ENCODE assay signal across 16 mouse cellular contexts in genomic region chr5:136027612-136028311, GRCm38 (mm10). TPM values are rescaled to one million over a fixed set of nuclear protein-coding genes. Genes with fewer than 3 reads are reported as not detected.
A peak's percentile ranks its signal among the peaks of the same experiment; 100 is the strongest.
DNase-seq lines count a peak whose midpoint lies in the region; ATAC-seq and TF ChIP-seq lines count a peak whose summit lies in the region.
"Had no signal": no experiment of that assay in that cellular context is flagged by ENCODE, and none has a peak within 500 bp of the region (broad histone marks: within the 10 kb centered on the region; RNA-seq: fewer than 3 reads in every experiment).

No protein-coding gene starts in this region.

- 0 out of 2 replicates have a peak, but pooled peaks cover 6% of the 10 kb centered on the region for H3K4me1 ChIP-seq in kidney, postnatal 0 days (replicated peaks; ENCODE audit: insufficient read depth, low read length)
- peaks cover 4% of the 10 kb centered on the region; the same call in 1 of the 2 replicates for H3K4me1 ChIP-seq in kidney, embryonic 16.5 days (ENCODE audit: insufficient read depth, low read length)
- H3K4me1 ChIP-seq in thymus, adult 2 months (replicated peaks; ENCODE audit: control insufficient read depth, insufficient read depth, low read length), result no peaks in the 10 kb centered on the region
- H3K4me1 ChIP-seq in lung, embryonic 16.5 days (replicated peaks; ENCODE audit: control insufficient read depth, insufficient read depth, low read length), result no peaks in the 10 kb centered on the region
- H3K4me1 ChIP-seq in intestine, embryonic 16.5 days (ENCODE audit: control insufficient read depth, insufficient read depth, low read length), result no peaks in the 10 kb centered on the region
- H3K4me1 ChIP-seq: limb, embryonic 15.5 days; midbrain, embryonic 13.5 days had no signal

- H3K36me3 ChIP-seq in kidney, postnatal 0 days (ENCODE audit: insufficient read depth, low read length), result peaks cover 42% of the 10 kb centered on the region
- peaks cover 34% of the 10 kb centered on the region for H3K36me3 ChIP-seq in kidney, embryonic 16.5 days (ENCODE audit: insufficient read depth, low read length)
- peaks cover 31% of the 10 kb centered on the region for H3K36me3 ChIP-seq in thymus, adult 2 months (ENCODE audit: control insufficient read depth, insufficient read depth, low read length)
- peaks cover 21% of the 10 kb centered on the region for H3K36me3 ChIP-seq in lung, embryonic 16.5 days (ENCODE audit: control insufficient read depth, insufficient read depth, low read length)
- peaks cover 15% of the 10 kb centered on the region; the same call in 1 of the 2 replicates for H3K36me3 ChIP-seq in intestine, embryonic 16.5 days (ENCODE audit: control insufficient read depth, insufficient read depth, low read length)

- WGBS in kidney, postnatal 0 days, result 86% methylated on average over 11 of the region's 11 CpGs
- WGBS in kidney, embryonic 16.5 days, result 83% methylated on average over 11 of the region's 11 CpGs
- WGBS in thymus, adult 2 months, result 93% methylated on average over 11 of the region's 11 CpGs
- 73% methylated on average over 11 of the region's 11 CpGs for WGBS in lung, embryonic 16.5 days
- 84% methylated on average over 11 of the region's 11 CpGs for WGBS in intestine, embryonic 16.5 days

- no peak for DNase-seq in kidney, postnatal 0 days (ENCODE audit: low spot score)
- peak; percentile 30 for DNase-seq in thymus, postnatal 25 days
- DNase-seq in thymus, adult 2 months, result no peak
- no peak for DNase-seq in frontal cortex, postnatal 36 days (ENCODE audit: low spot score in 2 of 2)
- DNase-seq: adrenal gland, postnatal 36 days; cerebellum, adult 8-10 months; gastrocnemius, postnatal 25 days; kidney, adult 2 months had no signal

- no peak for ATAC-seq in kidney, postnatal 0 days (replicated peaks; ENCODE audit: low FRiP score, low read depth)
- no peak for ATAC-seq in kidney, embryonic 16.5 days (ENCODE audit: low FRiP score, low TSS enrichment)
- ATAC-seq in lung, embryonic 16.5 days (ENCODE audit: low read depth), result peak; percentile 64; the same call in 1 of the 2 replicates
- no peak for ATAC-seq in intestine, embryonic 16.5 days
- ATAC-seq: hindbrain, embryonic 16.5 days; midbrain, embryonic 13.5 days had no signal

- H3K27ac ChIP-seq in kidney, postnatal 0 days, result no peak overlapping the region
- no peak overlapping the region for H3K27ac ChIP-seq in kidney, embryonic 16.5 days (ENCODE audit: low read length)
- H3K27ac ChIP-seq in thymus, adult 2 months (ENCODE audit: control insufficient read depth, insufficient read depth, low read length), result no peak overlapping the region
- H3K27ac ChIP-seq in lung, embryonic 16.5 days (ENCODE audit: low read length), result peak overlapping the region; percentile 42
- no peak overlapping the region for H3K27ac ChIP-seq in intestine, embryonic 16.5 days (ENCODE audit: low read length)
- H3K27ac ChIP-seq: limb, embryonic 15.5 days; midbrain, embryonic 13.5 days had no signal

- no peaks in the 10 kb centered on the region for H3K9me3 ChIP-seq in kidney, postnatal 0 days (replicated peaks; ENCODE audit: low read length)
- no peaks in the 10 kb centered on the region for H3K9me3 ChIP-seq in kidney, embryonic 16.5 days (ENCODE audit: low read length)
- H3K9me3 ChIP-seq in lung, embryonic 16.5 days (ENCODE audit: control insufficient read depth, low read length), result no peaks in the 10 kb centered on the region
- no peaks in the 10 kb centered on the region for H3K9me3 ChIP-seq in intestine, embryonic 16.5 days (ENCODE audit: control insufficient read depth, low read length)
- H3K9me3 ChIP-seq: limb, embryonic 15.5 days; midbrain, embryonic 13.5 days had no signal

- peak; percentile 41 for TF ChIP-seq CTCF in kidney, postnatal 0 days (IDR thresholded peaks at IDR 0.05; ENCODE audit: low read depth)
- TF ChIP-seq CTCF in thymus, adult 2 months (IDR thresholded peaks at IDR 0.05; ENCODE audit: borderline replicate concordance, control insufficient read depth, extremely low read depth, insufficient read depth, low read length, poor library complexity), result no peak

- no peak overlapping the region for H3K4me2 ChIP-seq in kidney, postnatal 0 days (ENCODE audit: low read length)
- H3K4me2 ChIP-seq in kidney, embryonic 16.5 days (replicated peaks; ENCODE audit: low read depth, low read length), result no peak overlapping the region
- no peak overlapping the region for H3K4me2 ChIP-seq in lung, embryonic 16.5 days (ENCODE audit: low read depth, low read length)
- no peak overlapping the region for H3K4me2 ChIP-seq in intestine, embryonic 16.5 days (ENCODE audit: low read depth, low read length)
- H3K4me2 ChIP-seq: limb, embryonic 15.5 days; midbrain, embryonic 13.5 days had no signal

- no peak for TF ChIP-seq POLR2A in thymus, adult 2 months (IDR thresholded peaks at IDR 0.05; ENCODE audit: control insufficient read depth, extremely low read depth, insufficient read depth, low read length, poor library complexity)

- no peaks in the 10 kb centered on the region for H3K27me3 ChIP-seq in kidney, postnatal 0 days (ENCODE audit: insufficient read depth, low read length)
- no peaks in the 10 kb centered on the region for H3K27me3 ChIP-seq in kidney, embryonic 16.5 days (ENCODE audit: insufficient read depth, low read length)
- H3K27me3 ChIP-seq in thymus, adult 2 months (ENCODE audit: control insufficient read depth, insufficient read depth, low read length), result no peaks in the 10 kb centered on the region
- no peaks in the 10 kb centered on the region for H3K27me3 ChIP-seq in lung, embryonic 16.5 days (ENCODE audit: control insufficient read depth, insufficient read depth, low read depth, low read length)
- H3K27me3 ChIP-seq in intestine, embryonic 16.5 days (replicated peaks; ENCODE audit: control insufficient read depth, insufficient read depth, low read length), result no peaks in the 10 kb centered on the region
- H3K27me3 ChIP-seq: limb, embryonic 15.5 days; midbrain, embryonic 13.5 days had no signal

- no peak overlapping the region for H3K4me3 ChIP-seq in kidney, postnatal 0 days (replicated peaks; ENCODE audit: low read depth, low read length)
- no peak overlapping the region for H3K4me3 ChIP-seq in kidney, embryonic 16.5 days (ENCODE audit: low read length)
- H3K4me3 ChIP-seq in thymus, adult 2 months (ENCODE audit: control insufficient read depth, insufficient read depth, low read length), result no peak overlapping the region
- no peak overlapping the region for H3K4me3 ChIP-seq in lung, embryonic 16.5 days (ENCODE audit: low read length)
- H3K4me3 ChIP-seq in intestine, embryonic 16.5 days (ENCODE audit: low read length), result no peak overlapping the region
- H3K4me3 ChIP-seq: limb, embryonic 15.5 days; midbrain, embryonic 13.5 days had no signal

- no peak overlapping the region for H3K9ac ChIP-seq in kidney, postnatal 0 days (ENCODE audit: low read depth, low read length)
- H3K9ac ChIP-seq in kidney, embryonic 16.5 days (replicated peaks; ENCODE audit: low read length), result no peak overlapping the region
- no peak overlapping the region for H3K9ac ChIP-seq in lung, embryonic 16.5 days (ENCODE audit: low read length)
- H3K9ac ChIP-seq in intestine, embryonic 16.5 days (ENCODE audit: low read depth, low read length), result no peak overlapping the region
- H3K9ac ChIP-seq: limb, embryonic 15.5 days; midbrain, embryonic 13.5 days had no signal

RNA-seq across cellular contexts. Expression of gene Upk3b, which starts 10.5 kb away (rescaled TPM):
- polyA plus RNA-seq in kidney, postnatal 0 days (2015; fragmentation: Nextera tagmentation; extraction: Ambion mirVana), result 5.1 and 6.0 TPM in 2 replicates
- 3.6 and 6.1 TPM in 2 replicates for polyA plus RNA-seq in kidney, embryonic 16.5 days (2015; fragmentation: Nextera tagmentation; extraction: Ambion mirVana)
- polyA plus RNA-seq in thymus, adult 2 months (2012; rRNA removed), result 6.1 and 16.1 TPM in 2 replicates
- polyA plus RNA-seq in lung, embryonic 16.5 days (2015; fragmentation: Nextera tagmentation; extraction: Ambion mirVana), result 27.1 and 32.1 TPM in 2 replicates
- polyA plus RNA-seq in intestine, embryonic 16.5 days (2015; fragmentation: Nextera tagmentation; extraction: Ambion mirVana), result 44.4 and 47.8 TPM in 2 replicates
- polyA plus RNA-seq: midbrain, embryonic 13.5 days had no signal

RNA-seq across cellular contexts. Expression of gene Upk3bl, which starts 26.5 kb away (rescaled TPM):
- polyA plus RNA-seq in kidney, postnatal 0 days (2015; fragmentation: Nextera tagmentation; extraction: Ambion mirVana), result 4.0 and 6.1 TPM in 2 replicates
- polyA plus RNA-seq in kidney, embryonic 16.5 days (2015; fragmentation: Nextera tagmentation; extraction: Ambion mirVana), result 2.2 and 3.6 TPM in 2 replicates
- polyA plus RNA-seq in thymus, adult 2 months (2012; rRNA removed), result 0.64 and 1.3 TPM in 2 replicates
- 5.4 and 8.7 TPM in 2 replicates for polyA plus RNA-seq in lung, embryonic 16.5 days (2015; fragmentation: Nextera tagmentation; extraction: Ambion mirVana)
- 0.82 and 2.3 TPM in 2 replicates for polyA plus RNA-seq in intestine, embryonic 16.5 days (2015; fragmentation: Nextera tagmentation; extraction: Ambion mirVana)
- polyA plus RNA-seq: hindbrain, embryonic 16.5 days; midbrain, embryonic 13.5 days had no signal

RNA-seq across cellular contexts. Expression of gene Dtx2, which starts 33.2 kb away (rescaled TPM):
- 21.8 and 22.7 TPM in 2 replicates for polyA plus RNA-seq in kidney, postnatal 0 days (2015; fragmentation: Nextera tagmentation; extraction: Ambion mirVana)
- 32.9 and 36.3 TPM in 2 replicates for polyA plus RNA-seq in kidney, embryonic 16.5 days (2015; fragmentation: Nextera tagmentation; extraction: Ambion mirVana)
- 75.3 and 78.8 TPM in 2 replicates for polyA plus RNA-seq in thymus, adult 2 months (2012; rRNA removed)
- 26.6 and 27.6 TPM in 2 replicates for polyA plus RNA-seq in lung, embryonic 16.5 days (2015; fragmentation: Nextera tagmentation; extraction: Ambion mirVana)
- 20.6 and 21.6 TPM in 2 replicates for polyA plus RNA-seq in intestine, embryonic 16.5 days (2015; fragmentation: Nextera tagmentation; extraction: Ambion mirVana)

RNA-seq across cellular contexts. Expression of gene Zp3, which starts 47.9 kb away (rescaled TPM):
- 0.13 and 0.16 TPM in 2 replicates for polyA plus RNA-seq in kidney, postnatal 0 days (2015; fragmentation: Nextera tagmentation; extraction: Ambion mirVana)
- 0.18 and 0.20 TPM in 2 replicates for polyA plus RNA-seq in kidney, embryonic 16.5 days (2015; fragmentation: Nextera tagmentation; extraction: Ambion mirVana)
- polyA plus RNA-seq in thymus, adult 2 months (2012; rRNA removed), result 0.52 and 1.1 TPM in 2 replicates
- polyA plus RNA-seq in lung, embryonic 16.5 days (2015; fragmentation: Nextera tagmentation; extraction: Ambion mirVana), result 0.16 and 0.19 TPM in 2 replicates
- polyA plus RNA-seq in intestine, embryonic 16.5 days (2015; fragmentation: Nextera tagmentation; extraction: Ambion mirVana), result 0.68 and 1.5 TPM in 2 replicates
- polyA plus RNA-seq: hindbrain, embryonic 16.5 days; midbrain, embryonic 13.5 days; small intestine, adult 2 months; stomach, embryonic 14.5 days had no signal

RNA-seq across cellular contexts. Expression of gene Ssc4d, which starts 53.4 kb away (rescaled TPM):
- polyA plus RNA-seq in kidney, postnatal 0 days (2015; fragmentation: Nextera tagmentation; extraction: Ambion mirVana), result 6.7 and 7.5 TPM in 2 replicates
- 11.3 and 11.8 TPM in 2 replicates for polyA plus RNA-seq in kidney, embryonic 16.5 days (2015; fragmentation: Nextera tagmentation; extraction: Ambion mirVana)
- 3.9 and 4.7 TPM in 2 replicates for polyA plus RNA-seq in thymus, adult 2 months (2012; rRNA removed)
- polyA plus RNA-seq in lung, embryonic 16.5 days (2015; fragmentation: Nextera tagmentation; extraction: Ambion mirVana), result 3.0 and 3.2 TPM in 2 replicates
- polyA plus RNA-seq in intestine, embryonic 16.5 days (2015; fragmentation: Nextera tagmentation; extraction: Ambion mirVana), result 2.3 and 2.9 TPM in 2 replicates
